11 mouse cellular contexts compared by ENCODE assay signal in the genomic region with DNA sequence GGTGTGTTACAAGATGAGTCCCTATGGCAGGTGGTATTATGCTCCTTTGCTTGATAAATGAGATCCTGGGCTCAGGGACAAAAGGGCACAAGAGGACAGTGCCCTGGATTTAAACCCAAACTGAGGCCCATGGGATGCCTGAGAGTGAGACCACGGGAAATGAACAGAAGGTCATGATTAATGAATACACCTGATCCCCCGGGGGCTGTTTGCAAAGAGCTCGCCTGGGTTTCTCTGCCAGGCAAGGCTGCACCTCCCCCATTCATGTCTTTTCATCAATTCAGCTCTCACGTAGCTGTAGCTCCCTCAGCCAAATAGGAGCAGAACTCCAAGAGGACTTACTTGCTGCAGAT.
DNase-seq lines count a peak whose midpoint lies in the region; ATAC-seq and TF ChIP-seq lines count a peak whose summit lies in the region.
"Had no signal": no experiment of that assay in that cellular context is flagged by ENCODE, and none has a peak within 500 bp of the region (broad histone marks: within the 10 kb centered on the region; RNA-seq: fewer than 3 reads in every experiment).

No protein-coding gene starts in this region.

- TF ChIP-seq POLR2A in kidney, adult 2 months (IDR thresholded peaks at IDR 0.05; ENCODE audit: low read depth, low read length), result no peak

- ATAC-seq in embryonic facial prominence, embryonic 14.5 days (ENCODE audit: low read depth), result peak; percentile 20; the same call in 1 of the 2 replicates
- ATAC-seq in hindbrain, embryonic 16.5 days, result peak; percentile 17; the same call in 1 of the 2 replicates
- peak; percentile 10; the same call in 1 of the 2 replicates for ATAC-seq in neural tube, embryonic 14.5 days (ENCODE audit: low read depth)
- no peak for ATAC-seq in liver, embryonic 12.5 days

- WGBS in kidney, adult 2 months, result 32% methylated on average over 4 of the region's 4 CpGs
- 26% methylated on average over 4 of the region's 4 CpGs for WGBS in embryonic facial prominence, embryonic 14.5 days
- WGBS in hindbrain, embryonic 16.5 days, result 0% methylated on average over 4 of the region's 4 CpGs
- 7% methylated on average over 4 of the region's 4 CpGs for whole genome bisulfite sequencing in neural tube, embryonic 14.5 days
- 45% methylated on average over 4 of the region's 4 CpGs for WGBS in liver, embryonic 12.5 days (ENCODE audit: insufficient replicate concordance)

- peak; percentile 4 for DNase-seq in kidney, adult 2 months
- no peak for DNase-seq in kidney, adult 11 months
- peak; percentile 51 for DNase-seq in embryonic facial prominence, embryonic 14.5 days (ENCODE audit: low spot score)
- DNase-seq in left cerebral cortex, adult 9 months (ENCODE audit: low spot score in 2 of 2), result no peak
- no peak for DNase-seq in thymus, postnatal 14 days
- DNase-seq: adrenal gland, postnatal 14 days; gastrocnemius, postnatal 10 days had no signal

- no peak overlapping the region for H3K27ac ChIP-seq in kidney, adult 2 months (ENCODE audit: insufficient read depth, low read depth, low read length)
- no peak overlapping the region for H3K27ac ChIP-seq in embryonic facial prominence, embryonic 14.5 days (replicated peaks; ENCODE audit: low read depth, low read length)
- peak overlapping the region; percentile 56 for H3K27ac ChIP-seq in hindbrain, embryonic 16.5 days (ENCODE audit: low read depth, low read length)
- peak overlapping the region; percentile 77; the same call in 1 of the 2 replicates for H3K27ac ChIP-seq in neural tube, embryonic 14.5 days (ENCODE audit: low read depth, low read length)
- H3K27ac ChIP-seq in liver, embryonic 12.5 days, result no peak overlapping the region
- H3K27ac ChIP-seq: macrophage had no signal

- no peak overlapping the region for H3K9ac ChIP-seq in embryonic facial prominence, embryonic 14.5 days (ENCODE audit: low read depth, low read length)
- H3K9ac ChIP-seq in hindbrain, embryonic 16.5 days (ENCODE audit: low read depth, low read length), result peak overlapping the region; percentile 46
- no peak overlapping the region for H3K9ac ChIP-seq in neural tube, embryonic 14.5 days (replicated peaks; ENCODE audit: low read depth, low read length)
- H3K9ac ChIP-seq in liver, embryonic 12.5 days, result no peak overlapping the region

- H3K27me3 ChIP-seq in kidney, adult 2 months (replicated peaks; ENCODE audit: control insufficient read depth, insufficient read depth, low read length), result no peaks in the 10 kb centered on the region
- H3K27me3 ChIP-seq in embryonic facial prominence, embryonic 14.5 days (replicated peaks; ENCODE audit: control insufficient read depth, insufficient read depth, low read length), result no peaks in the 10 kb centered on the region
- no peaks in the 10 kb centered on the region for H3K27me3 ChIP-seq in hindbrain, embryonic 16.5 days (replicated peaks; ENCODE audit: control insufficient read depth, insufficient read depth, low read length)
- H3K27me3 ChIP-seq in neural tube, embryonic 14.5 days (ENCODE audit: control insufficient read depth, insufficient read depth, low read length), result no peaks in the 10 kb centered on the region
- H3K27me3 ChIP-seq in liver, embryonic 12.5 days (replicated peaks), result no peaks in the 10 kb centered on the region; the same call in 1 of the 2 replicates

- no peak for TF ChIP-seq CTCF in kidney, adult 2 months (conservative IDR thresholded peaks at IDR 0.05; ENCODE audit: insufficient read depth, insufficient read length, low read depth, low read length)

- peaks cover 4% of the 10 kb centered on the region; the same call in 1 of the 2 replicates for H3K4me1 ChIP-seq in kidney, adult 2 months (ENCODE audit: control insufficient read depth, insufficient read depth, low read length)
- peaks cover 31% of the 10 kb centered on the region for H3K4me1 ChIP-seq in embryonic facial prominence, embryonic 14.5 days (ENCODE audit: control insufficient read depth, insufficient read depth, low read length)
- H3K4me1 ChIP-seq in hindbrain, embryonic 16.5 days (ENCODE audit: control insufficient read depth, insufficient read depth, low read depth, low read length), result peaks cover 44% of the 10 kb centered on the region
- H3K4me1 ChIP-seq in neural tube, embryonic 14.5 days (ENCODE audit: control insufficient read depth, insufficient read depth, low read length), result peaks cover 46% of the 10 kb centered on the region
- no peaks in the 10 kb centered on the region for H3K4me1 ChIP-seq in liver, embryonic 12.5 days

- H3K4me3 ChIP-seq in kidney, adult 2 months (ENCODE audit: insufficient read depth, low read depth, low read length), result no peak overlapping the region
- H3K4me3 ChIP-seq in embryonic facial prominence, embryonic 14.5 days (ENCODE audit: low read depth, low read length), result no peak overlapping the region
- no peak overlapping the region for H3K4me3 ChIP-seq in hindbrain, embryonic 16.5 days (ENCODE audit: low read length)
- no peak overlapping the region for H3K4me3 ChIP-seq in neural tube, embryonic 14.5 days (ENCODE audit: low read depth, low read length)
- no peak overlapping the region for H3K4me3 ChIP-seq in liver, embryonic 12.5 days

- H3K36me3 ChIP-seq in kidney, adult 2 months (ENCODE audit: control insufficient read depth, insufficient read depth, low read length), result no peaks in the 10 kb centered on the region
- H3K36me3 ChIP-seq in embryonic facial prominence, embryonic 14.5 days (ENCODE audit: control insufficient read depth, insufficient read depth, low read length), result no peaks in the 10 kb centered on the region
- no peaks in the 10 kb centered on the region for H3K36me3 ChIP-seq in hindbrain, embryonic 16.5 days (ENCODE audit: control insufficient read depth, insufficient read depth, low read length)
- no peaks in the 10 kb centered on the region for H3K36me3 ChIP-seq in neural tube, embryonic 14.5 days (ENCODE audit: control insufficient read depth, insufficient read depth, low read length)
- no peaks in the 10 kb centered on the region for H3K36me3 ChIP-seq in liver, embryonic 12.5 days

- H3K9me3 ChIP-seq in embryonic facial prominence, embryonic 14.5 days (ENCODE audit: control insufficient read depth, low read length), result no peaks in the 10 kb centered on the region
- no peaks in the 10 kb centered on the region for H3K9me3 ChIP-seq in hindbrain, embryonic 16.5 days (ENCODE audit: control insufficient read depth, low read length)
- no peaks in the 10 kb centered on the region for H3K9me3 ChIP-seq in neural tube, embryonic 14.5 days (ENCODE audit: control insufficient read depth, low read length)
- H3K9me3 ChIP-seq in liver, embryonic 12.5 days (replicated peaks), result no peaks in the 10 kb centered on the region

- no peak overlapping the region for H3K4me2 ChIP-seq in embryonic facial prominence, embryonic 14.5 days (ENCODE audit: low read depth, low read length)
- H3K4me2 ChIP-seq in hindbrain, embryonic 16.5 days (ENCODE audit: low read length), result peak overlapping the region; percentile 7; the same call in 1 of the 2 replicates
- no peak overlapping the region for H3K4me2 ChIP-seq in neural tube, embryonic 14.5 days (ENCODE audit: low read depth, low read length)
- H3K4me2 ChIP-seq in liver, embryonic 12.5 days, result no peak overlapping the region

Comparison
In these comparisons a context has a peak if more than half of its experiments do, and no peak if none do; other contexts are left out.
1. DNase-seq: peak in kidney, adult 2 months (single experiment) and embryonic facial prominence, embryonic 14.5 days (single experiment); none in kidney, adult 11 months (single experiment), left cerebral cortex, adult 9 months (0 of 2) and thymus, postnatal 14 days (single experiment).
2. H3K27ac ChIP-seq: peak in hindbrain, embryonic 16.5 days (single experiment) and neural tube, embryonic 14.5 days (single experiment); none in kidney, adult 2 months (single experiment), embryonic facial prominence, embryonic 14.5 days (single experiment) and liver, embryonic 12.5 days (single experiment).